Mouse (Mus musculus): ENCODE data around the gene Snph. TPM values are rescaled to one million over a fixed set of nuclear protein-coding genes. Genes with fewer than 3 reads are reported as not detected.

The Snph gene
- total RNA-seq, 1 experiment = 0.18 TPM

DNA sequence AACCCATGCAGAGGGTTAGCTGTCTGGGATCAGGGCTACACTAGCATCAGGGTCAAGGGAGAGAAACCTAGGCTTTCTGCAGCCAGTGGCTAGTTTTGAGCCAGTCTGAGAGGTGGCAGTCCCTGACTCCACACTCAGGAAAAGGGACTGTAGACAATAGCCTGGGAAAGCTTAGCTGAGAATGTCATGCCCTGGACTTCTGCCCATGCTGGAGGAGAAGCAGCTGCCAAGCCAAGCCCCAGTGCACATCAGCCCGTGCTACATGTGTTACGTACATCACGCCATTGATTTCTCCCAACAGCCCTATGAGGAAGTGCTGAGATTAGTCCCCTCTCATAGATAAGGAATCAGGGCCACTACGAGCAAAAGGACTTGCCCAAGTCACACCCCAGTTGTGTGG is 30.3 kb downstream of the Snph start:
- Histone ChIP-seq H3K9ac (ENCODE audit: insufficient read depth, low read depth, low read length, poor library complexity, severe bottlenecking) (no peak overlapping the region), H3K36me3 (ENCODE audit: control insufficient read depth, insufficient read depth, low read length, poor library complexity, severe bottlenecking) (no peaks in the 10 kb centered on the region), H3K4me3 (ENCODE audit: insufficient read depth in 1 of 2, low read depth in 1 of 2, low read length in 2 of 2, poor library complexity in 1 of 2, severe bottlenecking in 1 of 2) (no peak overlapping the region), H3K9me3 (ENCODE audit: control insufficient read depth, insufficient read depth, low read depth, low read length) (no peaks in the 10 kb centered on the region), H3K27ac (ENCODE audit: insufficient read depth, low read depth, low read length, poor library complexity, severe bottlenecking) (no peak overlapping the region), H3K4me1 (ENCODE audit: control insufficient read depth in 2 of 2, insufficient read depth in 2 of 2, low read length in 2 of 2, poor library complexity in 1 of 2) (peaks cover 0 to 9% of the 10 kb centered on the region in 2 experiments; a peak in 1 of 4 replicates)
- in situ Hi-C loops (cut with MboI; ENCODE audit: low sequenced_read_pairs in 2 of 2, unreplicated experiment in 2 of 2) = no loop called here
- no peak for DNase-seq (ENCODE audit: low read depth, low spot score)
- TF ChIP-seq ZC3H11A (IDR thresholded peaks at IDR 0.05; ENCODE audit: borderline replicate concordance, low read depth, low read length) (no peak), ZNF384 (IDR thresholded peaks at IDR 0.05; ENCODE audit: low read depth, low read length) (no peak), MAFK (IDR thresholded peaks at IDR 0.05; ENCODE audit: insufficient read depth, low read depth, low read length) (no peak), HCFC1 (IDR thresholded peaks at IDR 0.05; ENCODE audit: borderline replicate concordance, insufficient read depth, low read length) (no peak), CHD2 (IDR thresholded peaks at IDR 0.05; ENCODE audit: low read depth, low read length) (no peak)

DNA sequence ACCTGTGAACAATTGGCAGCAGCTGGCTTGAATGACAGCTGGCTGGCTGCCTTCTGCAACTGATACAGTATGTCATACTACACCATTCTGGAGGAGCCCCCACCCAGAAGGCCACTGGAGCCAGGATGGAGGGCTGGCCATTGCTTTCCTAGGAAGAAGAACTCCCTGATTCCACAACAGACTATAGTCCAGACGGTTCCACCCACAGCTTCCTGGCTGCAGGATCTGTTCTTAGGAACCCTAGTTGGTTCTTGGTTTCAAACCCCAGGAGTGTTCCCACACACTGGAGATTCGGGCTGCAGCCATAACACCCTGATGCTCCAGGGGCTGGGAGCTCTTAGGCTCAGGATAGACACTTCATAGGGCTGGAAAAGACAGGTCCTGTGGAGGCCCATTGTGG is 34.3 kb downstream of the Snph start:
- TF ChIP-seq ZC3H11A (IDR thresholded peaks at IDR 0.05; ENCODE audit: borderline replicate concordance, low read depth, low read length) = no peak
- DNase-seq (ENCODE audit: low read depth, low spot score) = no peak
- H3K36me3 ChIP-seq (ENCODE audit: control insufficient read depth, insufficient read depth, low read length, poor library complexity, severe bottlenecking) = no peaks in the 10 kb centered on the region; the same call in 1 of the 2 replicates
- no peak overlapping the region for H3K4me3 ChIP-seq (ENCODE audit: insufficient read depth in 1 of 2, low read depth in 1 of 2, low read length in 2 of 2, poor library complexity in 1 of 2, severe bottlenecking in 1 of 2)
- peaks cover 0 to 6% of the 10 kb centered on the region in 2 experiments; a peak in 2 of 4 replicates for H3K4me1 ChIP-seq (ENCODE audit: control insufficient read depth in 2 of 2, insufficient read depth in 2 of 2, low read length in 2 of 2, poor library complexity in 1 of 2)
- in situ Hi-C loops (cut with MboI; ENCODE audit: low sequenced_read_pairs in 2 of 2, unreplicated experiment in 2 of 2) = no loop called here
- no peak overlapping the region for H3K9ac ChIP-seq (ENCODE audit: insufficient read depth, low read depth, low read length, poor library complexity, severe bottlenecking)
- H3K27ac ChIP-seq (ENCODE audit: insufficient read depth, low read depth, low read length, poor library complexity, severe bottlenecking) = no peak overlapping the region
- H3K9me3 ChIP-seq (ENCODE audit: control insufficient read depth, insufficient read depth, low read depth, low read length) = no peaks in the 10 kb centered on the region

DNA sequence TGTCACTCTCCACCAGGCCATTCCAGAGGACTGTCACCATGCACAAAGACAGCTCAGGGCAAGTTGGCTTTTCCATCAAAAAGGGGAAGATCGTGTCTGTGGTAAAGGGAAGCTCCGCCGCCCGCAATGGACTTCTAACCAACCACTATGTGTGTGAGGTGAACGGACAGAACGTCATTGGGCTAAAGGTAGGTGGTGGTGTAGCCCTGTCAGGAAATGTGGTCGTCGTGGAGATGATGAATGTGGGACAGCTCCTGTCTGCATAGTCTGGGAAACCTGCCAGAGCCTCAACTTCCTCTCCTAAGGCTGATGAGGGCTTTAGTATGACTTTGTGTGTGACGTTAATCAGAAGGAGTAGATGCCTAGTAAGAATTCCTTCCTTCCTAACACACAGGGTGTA is 45.1 kb downstream of the Snph start:
- TF ChIP-seq HCFC1 (IDR thresholded peaks at IDR 0.05; ENCODE audit: borderline replicate concordance, insufficient read depth, low read length) = no peak
- TF ChIP-seq ZC3H11A (IDR thresholded peaks at IDR 0.05; ENCODE audit: borderline replicate concordance, low read depth, low read length) = no peak
- TF ChIP-seq ZNF384 (IDR thresholded peaks at IDR 0.05; ENCODE audit: low read depth, low read length) = no peak
- TF ChIP-seq CHD2 (IDR thresholded peaks at IDR 0.05; ENCODE audit: low read depth, low read length) = no peak
- TF ChIP-seq MAFK (IDR thresholded peaks at IDR 0.05; ENCODE audit: insufficient read depth, low read depth, low read length) = no peak
- no peak for DNase-seq (ENCODE audit: low read depth, low spot score)
- H3K27ac ChIP-seq (ENCODE audit: insufficient read depth, low read depth, low read length, poor library complexity, severe bottlenecking) = no peak overlapping the region
- H3K9ac ChIP-seq (ENCODE audit: insufficient read depth, low read depth, low read length, poor library complexity, severe bottlenecking) = no peak overlapping the region
- no peaks in the 10 kb centered on the region for H3K9me3 ChIP-seq (ENCODE audit: control insufficient read depth, insufficient read depth, low read depth, low read length)
- H3K4me1 ChIP-seq (ENCODE audit: control insufficient read depth in 2 of 2, insufficient read depth in 2 of 2, low read length in 2 of 2, poor library complexity in 1 of 2) = no peaks in the 10 kb centered on the region
- no peak overlapping the region for H3K4me3 ChIP-seq (ENCODE audit: insufficient read depth in 1 of 2, low read depth in 1 of 2, low read length in 2 of 2, poor library complexity in 1 of 2, severe bottlenecking in 1 of 2)
- H3K36me3 ChIP-seq (ENCODE audit: control insufficient read depth, insufficient read depth, low read length, poor library complexity, severe bottlenecking) = no peaks in the 10 kb centered on the region
- in situ Hi-C loops (cut with MboI; ENCODE audit: low sequenced_read_pairs in 2 of 2, unreplicated experiment in 2 of 2) = no loop called here

DNA sequence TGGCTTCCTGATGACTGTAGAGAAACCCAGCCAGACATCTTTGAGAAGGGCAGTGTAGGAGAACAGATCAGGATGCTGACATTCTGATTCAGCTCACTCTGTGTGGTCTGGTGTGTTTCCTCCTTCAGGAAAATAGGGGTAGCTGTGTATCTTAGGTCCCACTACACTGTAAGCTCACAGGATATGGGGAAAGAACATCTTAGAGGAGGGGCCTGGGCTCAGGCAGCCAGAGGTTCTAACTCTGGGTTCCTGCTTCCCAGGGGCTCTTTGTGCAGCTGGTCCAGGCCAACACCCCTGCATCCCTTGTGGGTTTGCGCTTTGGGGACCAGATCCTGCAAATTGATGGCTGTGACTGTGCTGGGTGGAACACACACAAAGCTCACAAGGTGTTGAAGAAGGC is 45.6 kb downstream of the Snph start:
- no peak for TF ChIP-seq MAFK (IDR thresholded peaks at IDR 0.05; ENCODE audit: insufficient read depth, low read depth, low read length)
- no peak for TF ChIP-seq HCFC1 (IDR thresholded peaks at IDR 0.05; ENCODE audit: borderline replicate concordance, insufficient read depth, low read length)
- no peak for TF ChIP-seq ZNF384 (IDR thresholded peaks at IDR 0.05; ENCODE audit: low read depth, low read length)
- no peak for TF ChIP-seq CHD2 (IDR thresholded peaks at IDR 0.05; ENCODE audit: low read depth, low read length)
- no peak for TF ChIP-seq ZC3H11A (IDR thresholded peaks at IDR 0.05; ENCODE audit: borderline replicate concordance, low read depth, low read length)
- H3K9me3 ChIP-seq (ENCODE audit: control insufficient read depth, insufficient read depth, low read depth, low read length) = no peaks in the 10 kb centered on the region
- no peak for DNase-seq (ENCODE audit: low read depth, low spot score)
- H3K9ac ChIP-seq (ENCODE audit: insufficient read depth, low read depth, low read length, poor library complexity, severe bottlenecking) = no peak overlapping the region
- no peaks in the 10 kb centered on the region for H3K36me3 ChIP-seq (ENCODE audit: control insufficient read depth, insufficient read depth, low read length, poor library complexity, severe bottlenecking)
- in situ Hi-C loops (cut with MboI; ENCODE audit: low sequenced_read_pairs in 2 of 2, unreplicated experiment in 2 of 2) = no loop called here
- H3K4me3 ChIP-seq (ENCODE audit: insufficient read depth in 1 of 2, low read depth in 1 of 2, low read length in 2 of 2, poor library complexity in 1 of 2, severe bottlenecking in 1 of 2) = no peak overlapping the region
- H3K27ac ChIP-seq (ENCODE audit: insufficient read depth, low read depth, low read length, poor library complexity, severe bottlenecking) = no peak overlapping the region
- H3K4me1 ChIP-seq (ENCODE audit: control insufficient read depth in 2 of 2, insufficient read depth in 2 of 2, low read length in 2 of 2, poor library complexity in 1 of 2) = no peaks in the 10 kb centered on the region

DNA sequence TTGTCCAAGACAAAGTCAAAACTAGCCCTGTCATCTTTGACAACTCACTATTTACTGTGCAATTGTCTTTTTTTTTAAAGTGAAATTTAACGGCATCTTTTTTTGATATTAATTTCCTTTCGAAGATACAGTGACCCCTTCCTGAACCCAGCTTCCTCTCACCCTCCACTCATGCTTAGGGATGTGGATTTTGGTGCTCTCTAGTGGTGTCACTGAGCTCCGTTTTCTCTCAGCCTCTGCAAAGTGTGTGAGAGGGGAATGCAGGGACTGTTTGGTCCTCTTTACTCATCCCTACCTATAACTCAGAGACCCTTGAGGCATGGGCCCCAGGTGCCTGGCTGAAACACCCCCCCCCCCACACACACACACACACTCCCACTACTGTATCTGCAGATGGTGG is 46.5 kb downstream of the Snph start:
- no peaks in the 10 kb centered on the region for H3K4me1 ChIP-seq (ENCODE audit: control insufficient read depth in 2 of 2, insufficient read depth in 2 of 2, low read length in 2 of 2, poor library complexity in 1 of 2)
- DNase-seq (ENCODE audit: low read depth, low spot score) = no peak

More for the DNA sequence above, 46.5 kb downstream of the Snph start:
- no peaks in the 10 kb centered on the region for H3K36me3 ChIP-seq (ENCODE audit: control insufficient read depth, insufficient read depth, low read length, poor library complexity, severe bottlenecking)
- H3K9me3 ChIP-seq (ENCODE audit: control insufficient read depth, insufficient read depth, low read depth, low read length) = no peaks in the 10 kb centered on the region
- no peak for TF ChIP-seq CHD2 (IDR thresholded peaks at IDR 0.05; ENCODE audit: low read depth, low read length)
- TF ChIP-seq ZNF384 (IDR thresholded peaks at IDR 0.05; ENCODE audit: low read depth, low read length) = no peak
- TF ChIP-seq HCFC1 (IDR thresholded peaks at IDR 0.05; ENCODE audit: borderline replicate concordance, insufficient read depth, low read length) = no peak
- TF ChIP-seq ZC3H11A (IDR thresholded peaks at IDR 0.05; ENCODE audit: borderline replicate concordance, low read depth, low read length) = no peak
- TF ChIP-seq MAFK (IDR thresholded peaks at IDR 0.05; ENCODE audit: insufficient read depth, low read depth, low read length) = no peak
- no peak overlapping the region for H3K4me3 ChIP-seq (ENCODE audit: insufficient read depth in 1 of 2, low read depth in 1 of 2, low read length in 2 of 2, poor library complexity in 1 of 2, severe bottlenecking in 1 of 2)
- in situ Hi-C loops (cut with MboI; ENCODE audit: low sequenced_read_pairs in 2 of 2, unreplicated experiment in 2 of 2) = no loop called here
- no peak overlapping the region for H3K27ac ChIP-seq (ENCODE audit: insufficient read depth, low read depth, low read length, poor library complexity, severe bottlenecking)
- no peak overlapping the region for H3K9ac ChIP-seq (ENCODE audit: insufficient read depth, low read depth, low read length, poor library complexity, severe bottlenecking)

Data from ES-E14 (cell line).